13 mouse cellular contexts compared by ENCODE assay signal in genomic region chr6:147646401-147646968, GRCm38 (mm10).
"Had no signal": no experiment of that assay in that cellular context is flagged by ENCODE, and none has a peak within 500 bp of the region (broad histone marks: within the 10 kb centered on the region; RNA-seq: fewer than 3 reads in every experiment).

No protein-coding gene starts in this region.

- H3K9ac ChIP-seq: limb, embryonic 15.5 days; liver, embryonic 12.5 days; lung, embryonic 14.5 days; neural tube, embryonic 15.5 days had no signal

- H3K9me3 ChIP-seq: limb, embryonic 15.5 days; liver, embryonic 12.5 days; midbrain, embryonic 10.5 days; neural tube, embryonic 15.5 days had no signal

- H3K4me2 ChIP-seq: limb, embryonic 15.5 days; liver, embryonic 12.5 days; lung, embryonic 14.5 days; neural tube, embryonic 15.5 days had no signal

- H3K4me3 ChIP-seq: limb, embryonic 15.5 days; liver, embryonic 12.5 days; midbrain, embryonic 10.5 days; myocyte; neural tube, embryonic 15.5 days had no signal

- H3K36me3 ChIP-seq: limb, embryonic 15.5 days; liver, embryonic 12.5 days; midbrain, embryonic 10.5 days; neural tube, embryonic 15.5 days had no signal

- H3K4me1 ChIP-seq: limb, embryonic 15.5 days; liver, embryonic 12.5 days; midbrain, embryonic 10.5 days; neural tube, embryonic 15.5 days had no signal

- ATAC-seq: liver, embryonic 12.5 days had no signal

- DNase-seq: kidney, adult 2 months; lung, embryonic 14.5 days; lung, postnatal 10 days; lung, postnatal 4 days; midbrain, embryonic 14.5 days; right cerebral cortex, adult 18-20 months; right cerebral cortex, postnatal 25 days had no signal

- H3K27me3 ChIP-seq: limb, embryonic 15.5 days; liver, embryonic 12.5 days; neural tube, embryonic 15.5 days had no signal

- H3K27ac ChIP-seq: limb, embryonic 15.5 days; liver, embryonic 12.5 days; midbrain, embryonic 10.5 days; neural tube, embryonic 15.5 days; stomach, postnatal 0 days had no signal
